Mouse (Mus musculus) thymus, postnatal 10 days (tissue): Measurements from ENCODE around the gene Olfr287.

Experiments used
- DNase-seq, 2 experiments: peaks; one replicate each; pipeline ENCODE4 v3.0.0; 2021; ENCODE audit warnings: low spot score in 2 of 2

The Olfr287 gene

DNA sequence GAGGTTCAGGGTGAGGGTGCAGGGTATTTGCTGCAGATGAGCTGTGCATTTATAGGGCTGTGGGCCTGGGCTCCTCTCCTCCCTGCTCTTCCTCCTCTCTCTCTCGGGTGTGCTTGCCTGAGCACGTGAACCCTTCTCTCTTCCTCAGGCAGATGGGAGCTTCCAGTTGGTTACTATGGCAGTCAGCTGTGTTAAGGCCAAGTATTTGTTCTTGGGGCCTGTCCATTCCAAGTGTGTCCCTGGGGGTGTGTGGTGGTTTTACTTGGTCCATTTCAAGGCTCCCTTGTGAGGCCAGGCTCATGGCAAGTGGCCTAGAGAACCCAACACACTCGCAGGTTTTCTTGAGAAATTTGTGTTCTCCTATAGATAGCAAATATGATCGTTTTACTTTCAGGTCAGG lies at the start of gene Olfr287, which contains the start of gene Gm44579:
Gene Olfr287, minus strand, starts transcription at position 180 of the 400 bp plus-strand sequence.
Gene Gm44579, minus strand, starts transcription at position 101 of the 400 bp plus-strand sequence.
- DNase-seq = no peak

DNA sequence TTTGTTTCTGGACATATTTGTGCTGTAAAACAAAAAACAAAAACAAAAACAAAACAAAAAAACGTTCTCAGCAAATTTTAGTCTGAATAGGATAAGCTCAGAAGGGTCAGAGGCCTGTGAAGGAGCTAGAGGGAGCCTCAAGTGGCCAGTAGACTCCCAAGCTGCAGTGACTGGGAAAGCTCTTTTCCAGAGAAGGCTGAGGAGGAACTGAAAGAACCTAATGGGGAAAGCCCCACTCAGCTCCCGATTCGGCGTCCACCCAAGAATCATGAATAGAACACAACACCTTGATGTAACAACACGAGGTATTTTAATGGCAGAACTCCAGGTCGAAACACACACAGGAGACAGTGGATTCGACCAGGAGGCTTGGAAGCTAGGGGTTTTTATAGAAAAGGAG lies 36.9 kb upstream of the Olfr287 start:
- no peak for DNase-seq

DNA sequence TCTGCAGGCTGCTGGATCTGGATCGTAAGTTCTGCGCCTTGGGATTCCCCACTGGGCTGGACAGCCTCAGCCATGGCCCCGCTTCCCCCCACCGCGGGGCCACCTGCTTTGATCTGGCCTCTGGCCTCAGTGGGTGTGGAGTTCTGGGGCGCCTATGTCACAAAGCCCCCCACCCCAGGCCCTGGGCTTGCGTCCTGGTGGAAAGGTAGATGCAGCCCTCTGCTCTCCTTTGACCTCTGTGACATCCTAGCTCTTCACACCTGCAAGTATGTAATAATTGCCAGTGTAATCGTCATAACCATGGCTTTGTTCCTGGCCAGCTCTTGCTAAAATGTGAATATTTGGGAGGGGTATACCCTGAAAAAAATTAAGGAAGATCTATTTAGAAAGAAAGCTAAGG lies 36.3 kb upstream of the Olfr287 start, which contains the start of gene H1fnt:
Gene H1fnt, minus strand, starts transcription at position 101 of the 400 bp plus-strand sequence.
- DNase-seq = no peak

DNA sequence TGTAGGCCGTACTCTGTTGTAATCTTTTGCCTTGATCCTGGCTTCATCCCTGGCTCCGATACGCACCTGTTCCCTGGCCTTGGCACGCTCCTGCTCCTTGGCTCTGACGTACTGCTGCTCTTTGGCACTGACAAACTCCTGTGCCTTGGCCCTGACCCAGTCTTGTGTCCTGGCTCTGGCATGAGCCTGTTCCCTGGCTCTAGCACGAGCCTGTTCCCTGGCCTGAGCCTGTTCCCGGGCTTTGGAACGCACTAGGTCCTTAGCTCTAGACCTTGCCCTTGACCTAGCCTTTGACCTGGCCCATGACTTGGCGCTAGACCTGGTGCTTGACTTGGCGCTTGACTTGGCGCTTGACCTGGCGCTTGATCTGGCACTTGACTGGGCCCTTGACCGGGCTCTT lies 35.4 kb upstream of the Olfr287 start:
- no peak for DNase-seq

DNA sequence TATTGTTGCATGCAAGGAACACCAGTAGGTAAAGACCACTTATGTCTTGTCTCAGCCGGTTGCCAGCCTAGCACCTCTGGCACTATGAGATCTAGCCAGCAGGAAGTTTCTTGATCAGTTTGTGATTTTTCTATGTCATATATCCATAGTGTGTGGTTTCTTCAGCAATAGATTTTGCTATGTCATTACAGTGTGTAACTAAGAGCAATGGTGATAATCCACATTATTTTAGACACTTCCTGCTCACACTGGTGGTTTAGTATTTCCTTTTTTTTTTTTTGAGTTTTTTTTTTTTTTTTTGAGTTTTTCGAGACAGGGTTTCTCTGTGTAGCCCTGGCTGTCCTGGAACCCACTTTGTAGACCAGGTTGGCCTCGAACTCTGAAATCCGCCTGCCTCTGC lies 14.6 kb upstream of the Olfr287 start:
- no peak for DNase-seq

DNA sequence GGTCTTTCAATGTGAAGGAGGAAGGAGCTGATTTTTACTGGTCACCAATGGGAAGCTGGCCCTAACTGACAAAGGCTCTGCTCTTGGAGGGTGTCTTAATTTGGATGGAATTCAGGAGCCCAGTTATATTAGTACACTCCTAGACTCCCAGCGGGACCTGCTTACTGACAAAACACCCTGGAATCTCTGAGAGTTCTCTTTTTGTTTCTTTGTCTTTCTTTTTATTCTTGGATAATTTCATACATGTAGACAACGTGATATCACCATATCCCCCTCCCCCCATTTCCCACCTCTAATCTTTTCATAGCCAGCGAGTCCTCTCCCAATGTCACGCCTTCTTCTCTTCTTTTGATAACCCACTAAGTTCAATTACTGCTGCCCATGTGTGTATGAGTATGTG lies 13.5 kb upstream of the Olfr287 start, which contains the start of gene Olfr286:
Gene Olfr286, minus strand, starts transcription at position 101 of the 400 bp plus-strand sequence.
- no peak for DNase-seq

DNA sequence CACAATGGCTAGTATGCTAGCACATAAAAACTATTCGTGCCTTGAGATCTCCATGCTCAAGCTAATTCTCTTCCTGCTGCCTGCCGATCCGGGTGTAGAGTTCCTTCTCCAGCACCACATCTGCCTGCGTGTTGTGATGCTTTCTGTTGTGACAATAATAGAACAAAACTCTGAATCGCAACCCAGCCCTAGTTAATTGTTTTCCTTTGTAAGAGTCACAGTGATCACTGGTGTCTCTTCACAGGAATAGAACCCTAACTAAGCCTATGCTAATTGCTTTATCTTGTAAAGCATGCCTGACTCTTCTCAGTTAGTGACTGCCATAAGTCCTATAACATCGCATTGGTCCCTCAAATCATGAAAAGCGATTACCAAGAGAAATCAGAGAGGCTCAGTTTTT lies 5.2 kb upstream of the Olfr287 start:
- no peak for DNase-seq

DNA sequence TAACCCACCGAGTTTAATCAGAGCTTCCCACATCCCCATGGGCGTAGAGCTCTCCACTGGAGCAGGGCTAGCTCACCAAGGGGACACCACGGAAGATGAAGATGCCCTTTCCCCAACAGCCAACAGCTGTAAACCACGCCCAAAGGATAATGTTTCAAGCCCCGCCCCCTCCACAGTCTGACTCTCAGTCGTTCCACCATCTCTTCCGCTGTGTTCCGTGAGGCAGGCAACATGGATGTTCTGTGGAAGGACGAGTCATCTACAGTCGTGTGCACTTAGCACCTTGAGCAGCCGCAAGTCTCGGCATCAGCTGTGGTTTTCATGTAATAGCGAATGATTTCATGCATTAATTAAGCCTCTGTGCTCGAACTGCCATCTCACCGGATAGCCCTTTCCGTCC lies 4.8 kb upstream of the Olfr287 start:
- no peak for DNase-seq

DNA sequence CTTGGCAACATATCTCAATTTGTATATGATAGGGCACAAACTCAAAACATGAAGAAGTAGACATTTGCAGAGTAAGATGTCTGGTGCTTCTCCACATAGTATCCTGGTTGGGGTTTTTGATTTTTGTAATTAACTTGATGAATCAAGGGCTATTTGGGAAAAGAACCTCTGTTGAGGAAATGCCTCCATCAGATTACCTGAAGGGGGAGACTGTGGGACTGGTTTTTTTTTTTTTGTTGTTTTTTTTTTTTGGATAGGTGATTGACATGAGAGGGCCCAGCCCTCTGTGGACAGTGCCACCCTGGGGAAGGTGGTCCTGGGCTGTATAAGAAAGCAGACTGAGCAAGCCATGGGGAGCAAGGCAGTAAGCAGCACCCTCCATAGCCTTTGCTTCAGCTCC lies 1.5 kb upstream of the Olfr287 start:
- DNase-seq = no peak

DNA sequence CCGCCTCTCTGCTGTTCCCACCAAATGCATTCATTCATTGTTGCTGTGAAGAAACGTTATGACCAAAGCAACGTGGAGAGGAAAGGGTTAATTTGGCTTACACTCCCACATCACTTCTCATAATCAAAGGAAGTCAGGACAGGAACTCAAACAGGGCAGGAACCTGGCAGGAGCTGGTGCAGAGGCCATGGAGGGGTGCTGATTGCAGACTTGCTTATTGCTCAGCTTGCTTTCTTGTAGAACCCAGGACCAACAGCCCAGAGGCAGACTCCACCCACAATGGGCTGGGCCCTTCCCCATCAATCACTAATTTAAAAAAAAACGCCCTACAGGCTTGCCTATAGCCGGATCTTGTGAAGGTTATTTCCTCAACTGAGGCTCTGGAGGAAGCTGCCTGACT lies 6.7 kb downstream of the Olfr287 start:
- no peak for DNase-seq

DNA sequence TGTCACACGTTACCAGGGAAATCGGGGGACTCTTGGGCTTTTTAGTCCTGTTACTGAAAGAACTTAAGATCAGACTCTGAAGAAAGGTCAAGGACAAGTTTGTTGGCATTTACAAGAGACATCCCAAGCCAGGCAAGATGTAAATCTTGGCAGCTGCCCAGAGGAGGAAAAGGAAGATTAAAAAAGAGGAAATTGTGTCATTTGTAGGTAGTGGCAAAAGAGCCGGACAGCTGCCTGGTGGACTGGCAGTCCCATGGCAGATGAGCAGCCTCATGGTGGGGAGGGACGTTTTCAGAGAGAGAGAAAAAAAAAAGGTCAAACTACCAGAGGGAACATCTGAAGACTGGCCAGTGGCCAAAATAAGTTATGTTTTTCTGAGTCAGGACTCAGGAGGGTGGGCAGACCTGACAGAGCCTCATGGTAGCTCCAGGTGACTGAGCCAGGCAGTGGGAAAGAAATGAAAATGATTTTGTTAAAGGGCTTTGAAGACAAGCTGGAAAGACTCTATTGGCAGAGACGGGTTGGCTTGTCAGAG lies 7.5 kb downstream of the Olfr287 start:
- no peak for DNase-seq

DNA sequence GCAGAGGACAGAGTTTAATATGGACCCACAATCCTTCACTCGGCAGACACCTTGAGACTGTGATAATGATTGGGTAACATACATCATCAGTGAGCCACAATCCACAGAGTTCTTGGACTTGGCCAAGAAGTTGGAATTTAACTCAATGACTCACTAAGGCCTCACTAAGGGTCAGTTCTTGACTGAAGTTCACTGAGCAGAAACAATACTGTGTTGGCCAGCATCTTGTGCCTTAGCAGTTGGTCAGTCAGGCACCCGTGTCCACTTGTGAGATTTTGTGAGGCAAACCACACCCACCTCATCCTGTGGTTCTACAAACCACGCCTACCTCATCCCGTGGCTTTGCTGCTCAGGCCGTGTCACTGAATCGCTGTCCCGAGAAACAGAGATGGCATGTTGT lies 11.2 kb downstream of the Olfr287 start:
- no peak for DNase-seq

DNA sequence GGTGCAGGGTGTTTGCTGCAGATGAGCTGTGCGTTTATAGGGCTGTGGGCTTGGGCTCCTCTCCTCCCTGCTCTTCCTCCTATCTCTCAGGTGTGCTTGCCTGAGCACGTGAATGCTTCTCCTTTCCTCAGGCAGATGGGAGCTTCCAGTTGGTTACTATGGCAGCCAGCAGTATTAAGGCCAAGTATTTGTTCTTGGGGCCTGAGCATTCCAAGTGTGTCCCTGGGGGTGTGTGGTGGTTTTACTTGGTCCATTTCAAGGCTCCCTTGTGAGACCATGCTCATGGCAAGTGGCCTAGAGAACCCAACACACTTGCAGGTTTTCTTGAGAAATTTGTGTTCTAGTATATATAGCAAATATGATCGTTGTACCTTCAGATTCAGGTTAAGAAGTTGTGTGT lies 25.4 kb downstream of the Olfr287 start, which contains the start of gene Olfr288:
Gene Olfr288, minus strand, starts transcription at position 101 of the 400 bp plus-strand sequence.
- DNase-seq = no peak

DNA sequence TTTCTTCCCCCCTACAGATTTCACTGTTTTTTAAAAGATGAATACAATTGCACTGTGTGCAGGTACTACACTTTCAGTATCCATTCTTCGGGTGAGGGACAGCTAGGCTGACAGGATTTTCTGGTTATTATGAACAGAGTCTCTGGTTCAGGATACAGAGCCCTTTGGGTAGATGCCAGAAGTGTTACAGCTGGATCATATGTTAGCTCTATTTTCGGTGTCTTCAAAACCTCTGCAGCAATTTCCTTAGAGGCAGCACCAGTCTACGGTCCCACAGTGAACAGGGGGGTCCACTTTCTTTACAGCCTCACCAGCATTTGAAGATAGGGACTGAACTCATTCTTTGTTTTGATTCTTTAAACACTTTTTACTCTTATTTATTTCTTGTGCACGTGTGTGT lies 36.4 kb downstream of the Olfr287 start:
- no peak for DNase-seq

DNA sequence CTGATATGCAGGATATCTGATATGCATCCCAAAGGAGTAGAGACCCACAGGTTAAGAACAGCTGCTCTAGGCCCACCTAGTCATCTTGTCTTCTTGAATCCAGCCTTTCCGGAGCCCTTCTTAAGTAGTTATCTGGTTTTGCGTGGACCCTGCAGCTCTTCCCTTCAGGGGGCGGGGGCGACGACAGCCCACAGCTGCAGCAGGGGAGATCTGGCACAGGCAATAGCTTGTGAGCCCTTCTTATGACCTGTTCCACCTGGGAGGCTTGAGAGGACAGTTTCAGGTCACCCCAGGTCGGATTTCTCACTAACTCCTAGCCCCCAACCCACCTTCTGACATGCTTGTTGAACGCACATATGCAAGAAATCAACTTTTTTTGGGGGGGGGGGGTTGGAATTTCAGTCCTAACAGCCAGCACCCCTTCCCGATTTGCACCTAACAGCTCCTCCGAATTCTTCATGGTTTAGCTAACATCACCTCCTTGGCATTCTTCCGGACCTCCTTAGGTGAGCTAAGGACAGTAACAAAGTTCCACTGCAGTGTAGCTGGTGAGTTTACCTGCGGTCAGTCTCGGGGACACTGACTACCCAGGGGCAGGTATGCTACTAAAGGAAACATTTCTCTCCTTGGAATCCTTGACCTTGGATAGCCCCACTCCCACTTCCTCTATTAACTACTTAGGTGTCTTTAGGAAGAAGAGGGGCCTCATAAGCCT lies 38.8 kb downstream of the Olfr287 start:
- DNase-seq = no peak

DNA sequence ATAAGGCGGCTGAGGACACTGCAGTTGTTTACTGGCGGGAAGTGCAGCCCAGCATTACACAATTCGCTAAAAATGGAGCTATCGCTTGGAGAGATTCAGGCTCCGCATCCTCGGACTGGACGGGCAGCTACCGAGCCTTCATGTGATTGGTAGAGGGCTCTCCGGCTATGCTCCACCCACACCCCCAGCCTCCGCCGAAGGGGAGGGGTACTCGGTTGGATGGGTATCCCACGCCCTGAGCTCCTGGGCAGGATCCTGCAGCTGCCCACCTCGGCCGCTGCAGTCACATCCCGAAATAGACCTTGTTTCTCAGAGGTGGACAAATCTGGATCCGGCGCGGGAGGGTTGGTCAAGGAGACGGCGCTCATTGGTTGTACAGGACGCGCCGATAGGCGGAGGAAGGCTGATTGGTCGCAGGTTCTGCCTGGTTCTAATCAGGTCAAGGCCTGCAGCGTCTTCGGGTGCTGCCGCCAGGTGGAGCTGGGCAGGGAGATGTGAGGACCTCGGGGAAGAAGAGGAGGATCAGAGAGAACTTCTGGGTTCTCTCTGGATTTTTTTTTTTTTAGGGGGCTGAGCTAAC lies 39.6 kb downstream of the Olfr287 start:
- peak; percentile 66 to 69 for DNase-seq

DNA sequence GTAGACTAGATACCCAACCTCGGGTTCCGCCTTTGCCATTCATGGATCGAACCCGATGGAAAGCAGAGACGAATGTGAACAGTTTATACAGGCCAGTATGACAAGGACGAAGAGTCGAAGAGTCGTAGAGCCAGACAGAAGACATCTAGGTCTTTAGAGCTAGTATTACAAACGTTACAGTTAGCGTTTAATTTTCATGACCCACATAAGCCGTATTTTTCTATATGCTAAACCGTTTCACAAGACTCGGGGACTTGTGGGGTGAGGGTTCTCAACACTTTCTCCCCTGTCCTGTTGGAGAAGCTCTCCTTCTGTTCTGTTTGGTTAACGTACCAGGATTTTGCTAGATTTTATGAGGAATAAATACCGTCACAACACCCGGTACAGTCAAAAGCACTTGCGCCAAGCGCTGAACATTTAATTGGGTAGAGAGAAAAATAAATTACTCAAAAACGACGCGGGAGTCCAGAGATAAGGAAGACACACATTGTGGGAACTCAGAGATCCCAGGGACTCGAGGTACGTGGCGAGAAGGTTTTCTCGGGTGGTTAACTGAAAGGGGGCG lies 40.2 kb downstream of the Olfr287 start:
- DNase-seq = no peak

DNA sequence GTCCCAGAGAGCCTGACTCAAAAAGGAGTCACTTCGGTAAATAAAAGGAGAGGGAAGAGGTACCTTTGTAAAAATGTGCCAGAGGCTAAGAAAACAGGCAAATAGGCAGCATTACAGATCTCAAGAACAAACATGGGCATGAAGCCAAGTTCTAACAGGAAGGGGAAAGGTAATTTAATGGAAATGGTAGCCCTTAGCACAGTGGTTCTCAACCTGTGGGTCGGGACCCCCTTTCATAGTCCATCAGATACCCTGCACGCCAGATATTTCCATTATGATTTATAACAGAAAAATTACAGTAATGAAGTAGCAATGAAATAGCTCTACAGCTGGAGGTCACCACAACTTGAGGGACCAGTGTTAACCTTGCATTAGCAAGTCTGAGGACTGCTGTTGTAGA lies 43.5 kb downstream of the Olfr287 start:
- no peak for DNase-seq

DNA sequence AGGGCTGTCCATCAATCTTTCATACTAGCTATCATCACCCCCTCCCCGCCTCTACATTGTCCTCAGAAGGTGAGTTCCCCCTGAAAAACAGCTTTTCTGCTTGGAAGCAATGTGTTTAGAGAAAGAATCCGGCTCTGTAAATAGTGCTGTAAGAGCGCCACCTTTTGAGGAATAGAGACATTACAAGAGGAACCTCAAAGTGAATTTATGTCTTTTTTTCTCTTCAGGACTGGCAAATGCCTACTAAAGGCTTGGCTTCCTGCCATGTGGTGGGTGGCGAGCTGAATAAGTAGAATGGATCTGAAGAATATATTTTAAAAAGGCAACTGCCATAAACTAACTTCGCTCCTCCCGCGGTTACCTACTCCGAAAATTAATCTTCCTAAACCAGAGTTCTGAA lies 47.0 kb downstream of the Olfr287 start:
- peak in 1 of 2 experiments; percentile 25 for DNase-seq

DNA sequence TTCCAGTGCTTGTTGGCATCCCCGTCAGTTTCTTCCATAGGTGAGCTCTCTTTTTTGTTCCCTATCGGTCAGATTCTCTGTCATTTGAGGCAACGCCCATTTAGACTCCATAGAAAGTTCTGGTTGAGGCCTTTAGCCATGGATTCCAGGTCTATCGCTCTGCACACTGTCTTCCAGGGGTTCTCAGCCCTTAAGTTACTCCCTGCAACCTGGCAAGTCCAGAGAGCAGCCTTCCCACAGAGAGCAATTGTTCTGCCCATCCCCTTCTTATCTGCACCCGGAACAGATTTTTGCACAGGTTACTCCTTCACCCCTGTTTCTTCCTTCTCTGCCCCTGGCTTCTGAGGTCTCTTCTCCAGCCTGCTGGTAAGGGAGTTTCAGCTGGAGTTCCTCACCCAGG lies 48.7 kb downstream of the Olfr287 start:
- no peak for DNase-seq

DNA sequence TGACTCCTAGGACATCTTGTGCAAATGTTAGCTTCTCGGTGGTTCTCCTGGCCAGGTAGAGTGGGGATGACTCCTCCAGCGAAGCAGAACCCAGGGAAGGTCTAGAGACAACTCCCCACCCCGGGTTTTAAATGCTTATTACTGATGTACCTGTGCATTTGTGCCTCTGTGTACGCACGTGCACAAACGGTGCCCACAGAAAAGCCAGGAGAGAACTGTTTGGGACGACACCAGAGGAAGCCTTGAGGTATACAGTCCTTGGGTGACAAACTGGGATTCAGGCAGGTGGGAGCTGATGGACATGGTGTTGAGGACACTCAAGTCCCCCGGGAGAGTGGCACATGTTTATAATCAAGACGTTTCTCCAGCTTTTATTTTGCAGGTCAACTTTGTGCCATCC lies 49.9 kb downstream of the Olfr287 start:
- no peak for DNase-seq

DNA sequence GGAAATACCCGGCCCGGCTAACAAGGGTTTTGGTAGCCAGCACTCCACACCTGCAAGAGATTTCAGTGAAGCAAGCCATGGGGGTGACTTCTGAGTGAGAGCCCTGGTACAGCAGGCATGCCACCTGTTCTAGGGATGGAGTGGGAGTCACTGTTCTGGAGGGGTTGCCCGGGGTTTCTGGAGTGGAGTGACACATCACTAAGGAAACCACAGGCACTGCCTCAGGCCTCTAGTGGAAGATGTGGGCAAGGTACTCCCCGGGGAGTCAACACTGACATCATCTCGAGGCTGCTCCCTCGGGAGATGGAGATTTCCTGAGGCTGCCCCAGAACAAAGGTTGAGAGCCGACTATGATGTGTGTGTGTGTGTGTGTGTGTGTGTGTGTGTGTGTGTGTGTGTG lies 50.5 kb downstream of the Olfr287 start:
- DNase-seq = no peak

DNA sequence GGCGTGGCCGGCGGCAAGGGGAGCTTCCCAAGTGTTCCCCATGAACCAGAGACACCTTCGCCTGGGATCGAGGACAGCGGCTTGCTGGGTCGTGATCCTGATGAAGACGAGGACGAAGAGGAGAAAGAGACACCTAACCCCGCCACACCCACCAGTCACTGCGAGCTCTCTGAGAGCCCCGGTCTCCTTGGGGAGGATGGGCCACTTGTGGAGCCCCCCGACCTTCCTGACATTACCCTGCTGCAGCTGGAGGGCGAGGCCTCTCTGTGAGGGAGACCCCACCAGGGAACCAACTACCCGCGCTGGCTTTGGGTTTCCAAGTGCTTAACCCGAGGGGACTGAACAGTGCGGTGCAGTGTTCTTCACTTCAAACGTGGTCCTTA lies 52.2 kb downstream of the Olfr287 start:
- DNase-seq = no peak
